Mouse (Mus musculus): ENCODE results near the gene Uhrf1bp1.

DNA sequence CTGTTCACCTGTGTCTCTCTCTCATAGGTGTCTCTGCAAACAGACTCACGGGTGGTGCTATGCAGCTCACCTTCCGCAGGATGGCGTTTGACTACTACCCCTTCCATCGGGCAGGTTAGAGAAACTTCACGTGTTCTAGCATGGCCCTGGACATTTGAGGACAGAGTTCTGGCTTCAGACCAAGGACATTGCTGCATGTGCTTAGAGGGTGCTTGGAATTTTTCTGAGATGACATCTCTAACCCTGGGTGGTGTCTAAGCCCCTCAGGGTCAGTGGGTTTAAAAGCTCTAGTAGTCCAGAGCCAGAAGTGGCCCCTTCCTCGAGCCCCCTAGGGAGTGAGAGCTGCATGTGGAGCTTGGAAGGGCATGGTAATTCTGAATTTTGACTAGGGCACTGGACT lies 27.8 kb downstream of the Uhrf1bp1 start:
- TF ChIP-seq ZNF384 (IDR thresholded peaks at IDR 0.05; ENCODE audit: low read depth, low read length) (no peak), MAFK (IDR thresholded peaks at IDR 0.05; ENCODE audit: insufficient read depth, low read depth, low read length) (no peak), HCFC1 (IDR thresholded peaks at IDR 0.05; ENCODE audit: borderline replicate concordance, insufficient read depth, low read length) (no peak)

All from ES-E14 (cell line).